Mouse (Mus musculus) heart, postnatal 25 days (tissue): Measurements from ENCODE around the gene Ppp2r1b. TPM values are rescaled to one million over a fixed set of nuclear protein-coding genes. Genes with fewer than 3 reads are reported as not detected.

Experiments used
- DNase-seq: peaks from one replicate; pipeline ENCODE4 v3.0.0; 2022; ENCODE audit warnings: low spot score
- intact Hi-C: fragments of 180-260 bp; cut with DNase I; formaldehyde crosslinking; loops from one replicate; pipeline ENCODE4 v1.15.1; 2025
- total RNA-seq, 2 experiments: library from RNA; stranded (reverse); gene quantifications; 2 replicates each; pipeline ENCODE4 v1.2.3; 2021

The Ppp2r1b gene
- total RNA-seq, 2 experiments from 2014 or later: 10.2 to 10.5 TPM

- no peak for DNase-seq
- intact Hi-C loops: no loop called here
These were observed 11.3 kb upstream of the Ppp2r1b start for GRCm38 (mm10) chr9:50833786-50834185.

- DNase-seq: no peak
- intact Hi-C loops: no loop called here
These were observed 9.9 kb upstream of the Ppp2r1b start for GRCm38 (mm10) chr9:50835068-50835705.

- no peak for DNase-seq
These were observed 9.0 kb upstream of the Ppp2r1b start for GRCm38 (mm10) chr9:50836097-50836496.

GRCm38 (mm10) chr9:50841079-50841789, 3.9 kb upstream of the Ppp2r1b start:
- DNase-seq: no peak
- intact Hi-C loops: loop anchor here (10.0 kb wide), 1 partner anchor 454 kb away; no protein-coding TSS in a partner anchor

More at GRCm38 (mm10) chr9:50836097-50836496, 9.0 kb upstream of the Ppp2r1b start:
- intact Hi-C loops: no loop called here

GRCm38 (mm10) chr9:50845547-50845946, 446 bp downstream of the Ppp2r1b start:
- no peak for DNase-seq
- intact Hi-C loops: loop anchor here (5.0 to 10.0 kb wide), 2 partner anchors 292 to 449 kb away; no protein-coding TSS in a partner anchor

- DNase-seq: no peak
- intact Hi-C loops: loop anchor here (5.0 to 10.0 kb wide), 2 partner anchors 290 to 448 kb away; no protein-coding TSS in a partner anchor
These were observed 2.0 kb downstream of the Ppp2r1b start for GRCm38 (mm10) chr9:50847133-50847532.

- DNase-seq: no peak
- intact Hi-C loops: loop anchor here (2.0 to 10.0 kb wide), 4 partner anchors 203 to 447 kb away; no protein-coding TSS in a partner anchor
These were observed 2.7 kb downstream of the Ppp2r1b start for GRCm38 (mm10) chr9:50847606-50848368.

- DNase-seq: no peak
- intact Hi-C loops: loop anchor here (1.0 to 10.0 kb wide), 5 partner anchors 160 to 446 kb away; partner anchors contain the start of gene Sik2
These were observed 3.7 kb downstream of the Ppp2r1b start for GRCm38 (mm10) chr9:50848821-50849220.

- peak; percentile 68 for DNase-seq
- intact Hi-C loops: loop anchor here (1.0 to 10.0 kb wide), 5 partner anchors 160 to 446 kb away; partner anchors contain the start of gene Sik2
These were observed 4.1 kb downstream of the Ppp2r1b start for GRCm38 (mm10) chr9:50849249-50849648.

GRCm38 (mm10) chr9:50849755-50850154, 4.7 kb downstream of the Ppp2r1b start:
- intact Hi-C loops: loop anchor here (1.0 to 10.0 kb wide), 5 partner anchors 160 to 445 kb away; partner anchors contain the start of gene Sik2
- DNase-seq: no peak

GRCm38 (mm10) chr9:50850271-50850670, 5.2 kb downstream of the Ppp2r1b start:
- intact Hi-C loops: no loop called here
- DNase-seq: no peak

- no peak for DNase-seq
- intact Hi-C loops: no loop called here
These were observed 5.6 kb downstream of the Ppp2r1b start for GRCm38 (mm10) chr9:50850713-50851112.

- no peak for DNase-seq
- intact Hi-C loops: no loop called here
These were observed 7.7 kb downstream of the Ppp2r1b start for GRCm38 (mm10) chr9:50852634-50853349.

- no peak for DNase-seq
- intact Hi-C loops: no loop called here
These were observed 9.3 kb downstream of the Ppp2r1b start for GRCm38 (mm10) chr9:50854376-50854775.

- intact Hi-C loops: no loop called here
- no peak for DNase-seq
These were observed 10.1 kb downstream of the Ppp2r1b start for GRCm38 (mm10) chr9:50855133-50855766.

- intact Hi-C loops: loop anchor here (2.0 kb wide), 1 partner anchor 29 kb away; no protein-coding TSS in a partner anchor
- DNase-seq: no peak
These were observed 10.7 kb downstream of the Ppp2r1b start for GRCm38 (mm10) chr9:50855780-50856179.

- intact Hi-C loops: loop anchor here (2.0 kb wide), 1 partner anchor 28 kb away; no protein-coding TSS in a partner anchor
- peak; percentile 89 for DNase-seq
These were observed 11.4 kb downstream of the Ppp2r1b start for GRCm38 (mm10) chr9:50856341-50857081.

GRCm38 (mm10) chr9:50857082-50857641, 12.1 kb downstream of the Ppp2r1b start:
- no peak for DNase-seq
- intact Hi-C loops: loop anchor here (2.0 kb wide), 1 partner anchor 28 kb away; no protein-coding TSS in a partner anchor
